Mouse (Mus musculus): Measurements from ENCODE around the gene Aplnr.

Aplnr gene

GRCm38 (mm10) chr2:85137601-85138140 is 1.6 kb downstream of the Aplnr start:
- no peak for DNase-seq (ENCODE audit: low spot score)

GRCm38 (mm10) chr2:85138143-85138542 is 2.1 kb downstream of the Aplnr start:
- no peak for DNase-seq (ENCODE audit: low spot score)

- no peak for DNase-seq (ENCODE audit: low spot score)
Measured at GRCm38 (mm10) chr2:85139393-85139792, 3.4 kb downstream of the Aplnr start.

GRCm38 (mm10) chr2:85139846-85140245 is 3.8 kb downstream of the Aplnr start:
- DNase-seq (ENCODE audit: low spot score), result no peak

GRCm38 (mm10) chr2:85140833-85141232 is 4.8 kb downstream of the Aplnr start:
- no peak for DNase-seq (ENCODE audit: low spot score)

- no peak for DNase-seq (ENCODE audit: low spot score)
Measured at GRCm38 (mm10) chr2:85144908-85145307, 8.9 kb downstream of the Aplnr start.

GRCm38 (mm10) chr2:85145346-85145745 is 9.3 kb downstream of the Aplnr start:
- no peak for DNase-seq (ENCODE audit: low spot score)

- no peak for DNase-seq (ENCODE audit: low spot score)
Measured at GRCm38 (mm10) chr2:85147481-85147880, 11.5 kb downstream of the Aplnr start.

- no peak for DNase-seq (ENCODE audit: low spot score)
Measured at GRCm38 (mm10) chr2:85150373-85150772, 14.3 kb downstream of the Aplnr start.

GRCm38 (mm10) chr2:85151233-85151632 is 15.2 kb downstream of the Aplnr start:
- no peak for DNase-seq (ENCODE audit: low spot score)

GRCm38 (mm10) chr2:85155334-85155733 is 19.3 kb downstream of the Aplnr start:
- no peak for DNase-seq (ENCODE audit: low spot score)

- DNase-seq (ENCODE audit: low spot score), result no peak
Measured at GRCm38 (mm10) chr2:85156136-85156535, 20.1 kb downstream of the Aplnr start.

GRCm38 (mm10) chr2:85157382-85157781 is 21.4 kb downstream of the Aplnr start:
- no peak for DNase-seq (ENCODE audit: low spot score)

- no peak for DNase-seq (ENCODE audit: low spot score)
Measured at GRCm38 (mm10) chr2:85160901-85161637, 25.0 kb downstream of the Aplnr start.

GRCm38 (mm10) chr2:85161638-85162093 is 25.6 kb downstream of the Aplnr start:
- no peak for DNase-seq (ENCODE audit: low spot score)

GRCm38 (mm10) chr2:85163311-85164047 is 27.5 kb downstream of the Aplnr start:
- no peak for DNase-seq (ENCODE audit: low spot score)

GRCm38 (mm10) chr2:85167624-85168023 is 31.6 kb downstream of the Aplnr start:
- no peak for DNase-seq (ENCODE audit: low spot score)

GRCm38 (mm10) chr2:85168327-85168726 is 32.3 kb downstream of the Aplnr start:
- DNase-seq (ENCODE audit: low spot score), result no peak

- DNase-seq (ENCODE audit: low spot score), result no peak
Measured at GRCm38 (mm10) chr2:85172071-85172762, 36.2 kb downstream of the Aplnr start.

GRCm38 (mm10) chr2:85172763-85173103 is 36.7 kb downstream of the Aplnr start:
- DNase-seq (ENCODE audit: low spot score), result no peak

- DNase-seq (ENCODE audit: low spot score), result no peak
Measured at GRCm38 (mm10) chr2:85173545-85173944, 37.5 kb downstream of the Aplnr start.

- DNase-seq (ENCODE audit: low spot score), result no peak
Measured at GRCm38 (mm10) chr2:85178139-85178800, 42.2 kb downstream of the Aplnr start.

All from ovary, postnatal 10 days (tissue).